Mouse (Mus musculus): Measurements from ENCODE around the gene Plb1.

DNA sequence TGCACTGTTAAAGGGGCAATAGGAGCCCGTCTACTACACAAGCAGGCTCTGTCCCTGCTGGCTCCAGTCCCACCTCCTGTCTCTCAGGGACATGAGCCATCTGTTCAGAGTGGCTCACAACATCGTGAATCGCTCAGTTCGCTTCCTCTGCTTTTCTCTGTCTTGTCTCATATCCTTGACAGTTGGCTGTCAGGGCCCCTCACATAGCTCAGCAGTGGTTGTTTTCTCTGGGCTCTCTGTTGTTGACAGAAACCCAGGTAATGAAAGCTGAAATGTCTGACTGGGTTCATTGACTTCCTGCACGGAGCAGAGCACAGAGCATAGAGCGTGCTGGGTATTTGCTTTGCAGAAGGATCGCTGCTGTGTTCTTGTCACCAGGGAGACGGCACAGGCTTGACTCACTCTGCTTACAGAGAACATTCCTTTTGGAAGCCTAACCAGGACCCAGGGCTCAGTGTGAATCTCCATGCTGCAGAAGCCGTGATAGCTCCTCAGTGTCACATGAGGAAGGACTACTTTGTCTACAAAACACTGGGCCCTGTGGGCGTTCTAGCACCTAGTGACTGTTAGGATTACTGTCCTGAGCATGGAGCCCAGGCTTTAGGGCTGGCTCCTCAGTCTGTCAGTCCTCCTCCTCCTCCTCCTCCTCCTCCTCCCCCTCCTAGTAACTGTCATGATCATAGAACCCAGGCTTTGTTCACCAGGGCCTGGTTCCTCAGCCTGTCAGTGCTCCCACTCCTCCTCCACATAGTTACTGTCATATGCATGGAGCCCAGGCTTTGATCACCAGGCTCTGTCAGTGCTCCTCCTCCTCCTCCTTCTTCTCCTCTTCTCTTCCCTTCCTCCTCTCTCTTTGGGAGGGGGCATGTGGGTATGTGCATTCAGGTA lies 113.8 kb downstream of the Plb1 start:
- TF ChIP-seq POLR2A (IDR thresholded peaks at IDR 0.05; ENCODE audit: extremely low read depth, insufficient read depth, low read length) (no peak), CTCF (IDR thresholded peaks at IDR 0.05; ENCODE audit: low read depth, low read length) (no peak)

Measured in liver, adult 2 months (tissue).